Mouse (Mus musculus) splenic B cell, adult 2 months (primary cell): ENCODE measurements at regions not wholly inside any gene's neighbourhood (a gene's known extent, or its start where the extent isn't known, plus 50 kb on each side); places are given as distances from the start of the nearest gene placed in this dataset.
A peak's percentile ranks its signal among the peaks of the same experiment; 100 is the strongest.
"Not testable (repeated sequence)": the region's sequence is repeated elsewhere in the genome, so short reads cannot be mapped to it uniquely, and the experiment has no call there.

Source experiments
- DNase-seq: peaks from one replicate; pipeline ENCODE4 v3.0.0-alpha.2; 2011; ENCODE audit warnings: low read depth, low spot score
- H3K27me3 ChIP-seq: 2 replicates; pipeline ENCODE4 v1.6.1; 2012; ENCODE audit warnings: mild to moderate bottlenecking, low read length, moderate library complexity, mixed read lengths; ENCODE audit not compliant: control insufficient read depth, poor library complexity, insufficient read depth, severe bottlenecking
- H3K36me3 ChIP-seq: 2 replicates; pipeline ENCODE4 v1.6.1; 2012; ENCODE audit warnings: mild to moderate bottlenecking, low read length, moderate library complexity, mixed read lengths; ENCODE audit not compliant: control insufficient read depth, poor library complexity, insufficient read depth, severe bottlenecking

GRCm38 (mm10) chr10:117452190-117452950, 72.6 kb upstream of the Cpsf6 start:
- peak; percentile 67 for DNase-seq
- H3K36me3 ChIP-seq = no peaks in the 10 kb centered on the region
- no peaks in the 10 kb centered on the region for H3K27me3 ChIP-seq

- Histone ChIP-seq H3K27me3 (no peaks in the 10 kb centered on the region), H3K36me3 (no peaks in the 10 kb centered on the region)
- DNase-seq = no peak
Measured at GRCm38 (mm10) chr10:117451396-117452185, 71.8 kb upstream of the Cpsf6 start.

- no peaks in the 10 kb centered on the region for H3K36me3 ChIP-seq
- no peak for DNase-seq
- no peaks in the 10 kb centered on the region for H3K27me3 ChIP-seq
Measured at GRCm38 (mm10) chr10:117450631-117451030, 70.8 kb upstream of the Cpsf6 start.

GRCm38 (mm10) chr10:117450240-117450569, 70.4 kb upstream of the Cpsf6 start:
- no peak for DNase-seq
- H3K27me3 ChIP-seq = no peaks in the 10 kb centered on the region

GRCm38 (mm10) chr10:117449416-117450239, 69.8 kb upstream of the Cpsf6 start:
- H3K27me3 ChIP-seq = no peaks in the 10 kb centered on the region
- H3K36me3 ChIP-seq = no peaks in the 10 kb centered on the region
- peak; percentile 68 for DNase-seq

More at GRCm38 (mm10) chr10:117450240-117450569, 70.4 kb upstream of the Cpsf6 start:
- H3K36me3 ChIP-seq = no peaks in the 10 kb centered on the region

- not testable (repeated sequence) for H3K27me3 ChIP-seq, DNase-seq, H3K36me3 ChIP-seq
Measured at GRCm38 (mm10) chr10:117448783-117449182, 69.0 kb upstream of the Cpsf6 start.

GRCm38 (mm10) chr10:117447626-117448025, 67.8 kb upstream of the Cpsf6 start:
- Histone ChIP-seq H3K36me3 (no peaks in the 10 kb centered on the region), H3K27me3 (no peaks in the 10 kb centered on the region)
- no peak for DNase-seq

- no peak for DNase-seq
- Histone ChIP-seq H3K36me3 (no peaks in the 10 kb centered on the region), H3K27me3 (no peaks in the 10 kb centered on the region)
Measured at GRCm38 (mm10) chr10:117447206-117447605, 67.4 kb upstream of the Cpsf6 start.

- H3K27me3 ChIP-seq = no peaks in the 10 kb centered on the region
- no peaks in the 10 kb centered on the region for H3K36me3 ChIP-seq
- DNase-seq = no peak
Measured at GRCm38 (mm10) chr10:117446776-117447175, 67.0 kb upstream of the Cpsf6 start.

- H3K27me3 ChIP-seq = no peaks in the 10 kb centered on the region
- DNase-seq = no peak
Measured at GRCm38 (mm10) chr10:117445801-117446490, 66.1 kb upstream of the Cpsf6 start.

GRCm38 (mm10) chr10:117445181-117445790, 65.5 kb upstream of the Cpsf6 start:
- H3K27me3 ChIP-seq = no peaks in the 10 kb centered on the region
- H3K36me3 ChIP-seq = no peaks in the 10 kb centered on the region
- DNase-seq = no peak

More at GRCm38 (mm10) chr10:117445801-117446490, 66.1 kb upstream of the Cpsf6 start:
- H3K36me3 ChIP-seq = no peaks in the 10 kb centered on the region

GRCm38 (mm10) chr10:117444761-117445160, 64.9 kb upstream of the Cpsf6 start:
- DNase-seq = no peak
- Histone ChIP-seq H3K36me3 (no peaks in the 10 kb centered on the region), H3K27me3 (no peaks in the 10 kb centered on the region)

- DNase-seq = no peak
- Histone ChIP-seq H3K36me3 (no peaks in the 10 kb centered on the region), H3K27me3 (no peaks in the 10 kb centered on the region)
Measured at GRCm38 (mm10) chr10:117443426-117444350, 63.9 kb upstream of the Cpsf6 start.
